Mouse (Mus musculus) heart, postnatal 0 days (tissue): ENCODE results near the gene Crybg3.

Experiments
- CTCF ChIP-seq: IDR thresholded peaks from 2 replicates; pipeline ENCODE4 v1.5.1; 2016; ENCODE audit warnings: antibody characterized with exemption, control low read depth, low read depth
- EP300 ChIP-seq: IDR thresholded peaks from 2 replicates; pipeline ENCODE4 v1.6.1; 2016; ENCODE audit warnings: antibody characterized with exemption, low read depth

DNA sequence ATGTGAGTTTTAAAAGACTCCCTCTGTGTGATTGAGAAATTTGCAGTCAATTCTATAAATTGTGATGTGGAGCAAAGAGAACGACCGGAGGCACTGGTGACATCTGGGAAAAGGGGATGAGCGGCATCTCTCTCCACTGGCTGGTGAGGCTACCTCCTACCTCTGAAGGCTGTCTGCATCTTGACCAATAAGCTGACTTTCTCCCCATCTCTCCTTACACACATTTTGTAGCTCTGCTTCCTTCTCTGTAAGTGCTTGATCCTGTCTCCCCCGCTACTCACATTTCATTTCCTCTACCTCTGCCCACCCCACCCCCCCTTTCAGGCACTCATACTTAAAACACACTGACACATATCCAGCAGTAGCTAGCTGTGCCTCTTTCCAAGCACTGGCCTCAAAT is 59.4 kb downstream of the Crybg3 start:
- TF ChIP-seq CTCF (no peak), EP300 (no peak)
